Mouse (Mus musculus): ENCODE measurements around the gene Pacs1. TPM values are rescaled to one million over a fixed set of nuclear protein-coding genes. Genes with fewer than 3 reads are reported as not detected.
"Not testable (repeated sequence)": the region's sequence is repeated elsewhere in the genome, so short reads cannot be mapped to it uniquely, and the experiment has no call there.

The Pacs1 gene
- total and polyA plus RNA-seq, 3 experiments, result 9.8 to 53.3 (median 39.0) TPM

DNA sequence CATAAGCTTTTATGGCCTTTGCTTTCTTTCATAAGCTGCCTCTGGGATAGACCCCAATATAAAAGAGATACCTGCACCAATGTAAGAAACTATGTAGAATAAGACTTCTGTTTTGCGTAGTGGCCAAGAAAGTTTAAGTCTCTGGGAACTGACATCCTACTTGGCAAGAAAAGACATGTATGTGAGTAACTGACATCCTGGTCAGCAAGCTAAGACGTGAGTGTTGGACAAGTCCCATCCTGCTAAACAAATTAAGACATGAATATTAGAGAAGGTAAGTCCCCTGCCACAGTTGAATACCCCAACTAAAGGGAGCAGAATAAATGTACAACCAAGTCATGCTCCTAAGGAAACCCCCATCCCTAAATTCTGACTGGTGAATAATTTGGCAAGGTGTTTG lies 71.2 kb downstream of the Pacs1 start:
- no peak for DNase-seq (ENCODE audit: low spot score)
- H3K4me3 ChIP-seq (ENCODE audit: low read depth, low read length), result no peak overlapping the region
- H3K36me3 ChIP-seq (replicated peaks), result peaks cover 5% of the 10 kb centered on the region
- peaks cover 9% of the 10 kb centered on the region for H3K4me1 ChIP-seq (ENCODE audit: insufficient read depth, low read depth, low read length)
- ATAC-seq (ENCODE audit: extremely low read depth, insufficient number of reproducible peaks, low FRiP score, poor library complexity, severe bottlenecking), result no peak
- H3K27me3 ChIP-seq (ENCODE audit: insufficient read depth, low read length), result no peaks in the 10 kb centered on the region
- TF ChIP-seq POLR2AphosphoS5 (IDR thresholded peaks at IDR 0.05; ENCODE audit: insufficient replicate concordance, low read depth, low read length) (no peak), GATA1 (IDR thresholded peaks at IDR 0.05; ENCODE audit: borderline replicate concordance, low read length) (no peak), CTCF (IDR thresholded peaks at IDR 0.05; ENCODE audit: low read depth, low read length) (no peak), GATA2 (IDR thresholded peaks at IDR 0.05; ENCODE audit: borderline replicate concordance, low read depth, low read length) (no peak), TAL1 (conservative IDR thresholded peaks at IDR 0.05; ENCODE audit: low read depth, low read length) (no peak)
- no peaks in the 10 kb centered on the region for H3K9me3 ChIP-seq (replicated peaks)

GRCm38 (mm10) chr19:5200617-5201016 lies 72.3 kb downstream of the Pacs1 start:
- not testable (repeated sequence) for ATAC-seq (ENCODE audit: extremely low read depth, insufficient number of reproducible peaks, low FRiP score, poor library complexity, severe bottlenecking); DNase-seq (ENCODE audit: low spot score); H3K27me3 ChIP-seq (ENCODE audit: insufficient read depth, low read length); H3K9me3 ChIP-seq (replicated peaks); H3K36me3 ChIP-seq (replicated peaks); H3K4me3 ChIP-seq (ENCODE audit: low read depth, low read length)
- peaks cover 12% of the 10 kb centered on the region for H3K4me1 ChIP-seq (ENCODE audit: insufficient read depth, low read depth, low read length)

GRCm38 (mm10) chr19:5198553-5198952 lies 74.4 kb downstream of the Pacs1 start:
- Histone ChIP-seq H3K4me1 (ENCODE audit: insufficient read depth, low read depth, low read length) (peaks cover 14% of the 10 kb centered on the region), H3K36me3 (replicated peaks) (peaks cover 7% of the 10 kb centered on the region), H3K27me3 (ENCODE audit: insufficient read depth, low read length) (no peaks in the 10 kb centered on the region), H3K4me3 (ENCODE audit: low read depth, low read length) (no peak overlapping the region), H3K9me3 (replicated peaks) (no peaks in the 10 kb centered on the region)
- DNase-seq (ENCODE audit: low spot score), result no peak
- no peak for TF ChIP-seq GATA1 (IDR thresholded peaks at IDR 0.05; ENCODE audit: borderline replicate concordance, low read length)
- no peak for TF ChIP-seq GATA2 (IDR thresholded peaks at IDR 0.05; ENCODE audit: borderline replicate concordance, low read depth, low read length)
- TF ChIP-seq CTCF (IDR thresholded peaks at IDR 0.05; ENCODE audit: low read depth, low read length), result no peak
- TF ChIP-seq POLR2AphosphoS5 (IDR thresholded peaks at IDR 0.05; ENCODE audit: insufficient replicate concordance, low read depth, low read length), result no peak
- TF ChIP-seq TAL1 (conservative IDR thresholded peaks at IDR 0.05; ENCODE audit: low read depth, low read length), result no peak
- ATAC-seq (ENCODE audit: extremely low read depth, insufficient number of reproducible peaks, low FRiP score, poor library complexity, severe bottlenecking), result no peak

- no peak overlapping the region for H3K4me3 ChIP-seq (ENCODE audit: low read depth, low read length)
- ATAC-seq (ENCODE audit: extremely low read depth, insufficient number of reproducible peaks, low FRiP score, poor library complexity, severe bottlenecking) (no peak), DNase-seq (ENCODE audit: low spot score) (peak; percentile 51)
- H3K27me3 ChIP-seq (ENCODE audit: insufficient read depth, low read length), result no peaks in the 10 kb centered on the region
- H3K36me3 ChIP-seq (replicated peaks), result peaks cover 5% of the 10 kb centered on the region
- no peaks in the 10 kb centered on the region for H3K9me3 ChIP-seq (replicated peaks)
- H3K4me1 ChIP-seq (ENCODE audit: insufficient read depth, low read depth, low read length), result peaks cover 14% of the 10 kb centered on the region
- TF ChIP-seq POLR2AphosphoS5 (IDR thresholded peaks at IDR 0.05; ENCODE audit: insufficient replicate concordance, low read depth, low read length), result no peak
These were observed 77.4 kb downstream of the Pacs1 start for GRCm38 (mm10) chr19:5195417-5196035.

DNA sequence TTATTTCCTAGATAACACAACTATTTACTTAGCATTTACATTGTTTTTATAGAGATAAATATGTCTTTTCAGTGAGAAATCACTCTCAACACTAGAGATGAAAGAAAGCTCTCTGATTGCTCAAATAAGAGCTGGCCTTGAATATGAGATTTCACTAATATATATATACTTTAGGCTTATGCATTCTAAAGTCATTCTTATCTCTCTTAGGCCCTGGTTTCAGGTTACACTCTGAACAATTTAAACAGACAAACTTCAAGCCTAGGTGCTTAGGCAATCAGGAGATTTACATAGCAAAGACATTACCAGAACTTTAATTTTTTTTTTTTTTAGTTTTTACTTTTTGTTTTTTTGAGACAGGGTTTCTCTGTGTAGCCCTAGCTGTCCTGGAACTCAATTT lies 80.5 kb downstream of the Pacs1 start:
- ATAC-seq (ENCODE audit: extremely low read depth, insufficient number of reproducible peaks, low FRiP score, poor library complexity, severe bottlenecking) (no peak), DNase-seq (ENCODE audit: low spot score) (no peak)
- H3K36me3 ChIP-seq (replicated peaks), result peaks cover 5% of the 10 kb centered on the region
- H3K4me3 ChIP-seq (ENCODE audit: low read depth, low read length), result no peak overlapping the region
- peaks cover 5% of the 10 kb centered on the region; the same call in 1 of the 2 replicates for H3K4me1 ChIP-seq (ENCODE audit: insufficient read depth, low read depth, low read length)
- H3K9me3 ChIP-seq (replicated peaks), result no peaks in the 10 kb centered on the region
- TF ChIP-seq TAL1 (conservative IDR thresholded peaks at IDR 0.05; ENCODE audit: low read depth, low read length) (no peak), POLR2AphosphoS5 (IDR thresholded peaks at IDR 0.05; ENCODE audit: insufficient replicate concordance, low read depth, low read length) (no peak), GATA1 (IDR thresholded peaks at IDR 0.05; ENCODE audit: borderline replicate concordance, low read length) (no peak), CTCF (IDR thresholded peaks at IDR 0.05; ENCODE audit: low read depth, low read length) (no peak)
- H3K27me3 ChIP-seq (ENCODE audit: insufficient read depth, low read length), result no peaks in the 10 kb centered on the region

- DNase-seq (ENCODE audit: low spot score) (no peak), ATAC-seq (ENCODE audit: extremely low read depth, insufficient number of reproducible peaks, low FRiP score, poor library complexity, severe bottlenecking) (no peak)
- Histone ChIP-seq H3K9me3 (replicated peaks) (peaks cover 9% of the 10 kb centered on the region), H3K4me3 (ENCODE audit: low read depth, low read length) (no peak overlapping the region), H3K27me3 (ENCODE audit: insufficient read depth, low read length) (no peaks in the 10 kb centered on the region), H3K4me1 (ENCODE audit: insufficient read depth, low read depth, low read length) (no peaks in the 10 kb centered on the region), H3K36me3 (replicated peaks) (peaks cover 9% of the 10 kb centered on the region)
- TF ChIP-seq GATA1 (IDR thresholded peaks at IDR 0.05; ENCODE audit: borderline replicate concordance, low read length) (no peak), GATA2 (IDR thresholded peaks at IDR 0.05; ENCODE audit: borderline replicate concordance, low read depth, low read length) (no peak), TAL1 (conservative IDR thresholded peaks at IDR 0.05; ENCODE audit: low read depth, low read length) (no peak), CTCF (IDR thresholded peaks at IDR 0.05; ENCODE audit: low read depth, low read length) (no peak), POLR2AphosphoS5 (IDR thresholded peaks at IDR 0.05; ENCODE audit: insufficient replicate concordance, low read depth, low read length) (no peak)
These were observed 85.5 kb downstream of the Pacs1 start for GRCm38 (mm10) chr19:5187439-5187838.

DNA sequence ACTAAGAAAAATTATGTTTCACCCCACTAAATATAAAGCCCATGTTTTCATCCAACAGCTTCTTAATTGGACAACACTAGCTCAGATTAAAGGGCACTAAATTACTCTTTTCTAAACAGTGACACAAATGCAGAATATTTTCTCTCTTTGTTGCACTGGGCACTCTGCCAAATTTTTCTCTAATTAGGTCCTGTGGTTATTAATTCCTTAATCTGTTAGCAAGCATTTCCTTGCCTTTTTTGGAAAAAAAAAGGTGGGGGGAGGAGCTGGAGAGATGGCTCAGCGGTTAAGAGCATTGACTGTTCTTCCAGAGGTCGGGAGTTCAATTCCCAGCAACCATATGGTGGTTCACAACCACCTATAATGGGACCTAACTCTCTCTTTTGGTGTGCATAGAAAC lies 91.0 kb downstream of the Pacs1 start:
- DNase-seq (ENCODE audit: low spot score) (no peak), ATAC-seq (ENCODE audit: extremely low read depth, insufficient number of reproducible peaks, low FRiP score, poor library complexity, severe bottlenecking) (no peak)
- TF ChIP-seq GATA2 (IDR thresholded peaks at IDR 0.05; ENCODE audit: borderline replicate concordance, low read depth, low read length) (no peak), GATA1 (IDR thresholded peaks at IDR 0.05; ENCODE audit: borderline replicate concordance, low read length) (no peak), TAL1 (conservative IDR thresholded peaks at IDR 0.05; ENCODE audit: low read depth, low read length) (no peak), POLR2AphosphoS5 (IDR thresholded peaks at IDR 0.05; ENCODE audit: insufficient replicate concordance, low read depth, low read length) (no peak), CTCF (IDR thresholded peaks at IDR 0.05; ENCODE audit: low read depth, low read length) (no peak)
- H3K4me1 ChIP-seq (ENCODE audit: insufficient read depth, low read depth, low read length), result peaks cover 22% of the 10 kb centered on the region
- no peak overlapping the region for H3K4me3 ChIP-seq (ENCODE audit: low read depth, low read length)
- peaks cover 9% of the 10 kb centered on the region for H3K9me3 ChIP-seq (replicated peaks)
- peaks cover 9% of the 10 kb centered on the region for H3K36me3 ChIP-seq (replicated peaks)
- no peaks in the 10 kb centered on the region for H3K27me3 ChIP-seq (ENCODE audit: insufficient read depth, low read length)

Measured in G1E (cell line).